Mouse (Mus musculus): Measurements from ENCODE around the gene 1300017J02Rik. TPM values are rescaled to one million over a fixed set of nuclear protein-coding genes. Genes with fewer than 3 reads are reported as not detected.
A peak's percentile ranks its signal among the peaks of the same experiment; 100 is the strongest.

Gene 1300017J02Rik
- polyA plus RNA-seq, 1 experiment from 2014 or later, result 0.51 TPM

GRCm38 (mm10) chr9:103229037-103229867 lies 75.6 kb downstream of the 1300017J02Rik start:
- H3K9ac ChIP-seq, result no peak overlapping the region
- no peaks in the 10 kb centered on the region for H3K4me1 ChIP-seq (ENCODE audit: insufficient read depth)
- no peak overlapping the region for H3K4me3 ChIP-seq (ENCODE audit: low read depth, low read length)
- WGBS, result 78% methylated on average over 15 of the region's 15 CpGs
- TF ChIP-seq CTCF (IDR thresholded peaks at IDR 0.05; ENCODE audit: low read depth), result no peak
- H3K9me3 ChIP-seq (ENCODE audit: low read depth, low read length), result no peaks in the 10 kb centered on the region
- H3K4me2 ChIP-seq, result no peak overlapping the region
- H3K27me3 ChIP-seq (ENCODE audit: insufficient read depth, low read length), result no peaks in the 10 kb centered on the region
- no peaks in the 10 kb centered on the region for H3K36me3 ChIP-seq (ENCODE audit: insufficient read depth)
- no peak overlapping the region for H3K27ac ChIP-seq (ENCODE audit: low read depth)
- no peak for DNase-seq
- ATAC-seq (ENCODE audit: insufficient read depth), result no peak

GRCm38 (mm10) chr9:103228370-103229003 lies 76.4 kb downstream of the 1300017J02Rik start:
- Histone ChIP-seq H3K9me3 (ENCODE audit: low read depth, low read length) (no peaks in the 10 kb centered on the region), H3K4me1 (ENCODE audit: insufficient read depth) (no peaks in the 10 kb centered on the region), H3K36me3 (ENCODE audit: insufficient read depth) (no peaks in the 10 kb centered on the region), H3K4me3 (ENCODE audit: low read depth, low read length) (no peak overlapping the region), H3K9ac (no peak overlapping the region), H3K27ac (ENCODE audit: low read depth) (no peak overlapping the region), H3K4me2 (no peak overlapping the region), H3K27me3 (ENCODE audit: insufficient read depth, low read length) (no peaks in the 10 kb centered on the region)
- 73% methylated on average over 13 of the region's 13 CpGs for WGBS
- DNase-seq (no peak), ATAC-seq (ENCODE audit: insufficient read depth) (no peak)
- TF ChIP-seq CTCF (IDR thresholded peaks at IDR 0.05; ENCODE audit: low read depth), result no peak

- H3K27me3 ChIP-seq (ENCODE audit: insufficient read depth, low read length), result no peaks in the 10 kb centered on the region
- no peaks in the 10 kb centered on the region for H3K36me3 ChIP-seq (ENCODE audit: insufficient read depth)
- ATAC-seq (ENCODE audit: insufficient read depth) (no peak), DNase-seq (no peak)
- H3K9me3 ChIP-seq (ENCODE audit: low read depth, low read length), result no peaks in the 10 kb centered on the region
- WGBS, result 91% methylated on average over 16 of the region's 16 CpGs
- no peak overlapping the region for H3K4me3 ChIP-seq (ENCODE audit: low read depth, low read length)
- no peaks in the 10 kb centered on the region for H3K4me1 ChIP-seq (ENCODE audit: insufficient read depth)
- no peak for TF ChIP-seq CTCF (IDR thresholded peaks at IDR 0.05; ENCODE audit: low read depth)
- no peak overlapping the region for H3K9ac ChIP-seq
- H3K27ac ChIP-seq (ENCODE audit: low read depth), result no peak overlapping the region
- H3K4me2 ChIP-seq, result no peak overlapping the region
Measured at GRCm38 (mm10) chr9:103227760-103228159, 77.1 kb downstream of the 1300017J02Rik start.

DNA sequence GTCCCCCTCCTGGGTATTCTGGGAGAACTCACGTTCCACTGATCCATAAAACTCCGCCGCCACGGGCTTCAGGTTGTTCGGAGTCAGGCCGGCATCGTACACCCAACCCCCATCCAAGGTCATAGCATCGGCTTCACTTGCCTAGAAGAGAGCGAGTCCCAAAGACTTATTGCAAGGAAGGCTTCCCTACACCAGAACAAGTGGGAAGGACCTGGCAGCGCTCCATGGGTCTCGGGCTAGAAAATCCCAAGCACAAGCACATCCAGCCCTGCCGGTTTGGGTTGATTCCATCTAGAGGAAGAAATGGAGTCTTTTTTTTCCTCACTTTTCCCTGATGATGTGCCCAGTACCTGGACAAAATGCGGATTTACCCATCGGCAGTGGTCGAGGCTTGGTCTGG lies 78.1 kb downstream of the 1300017J02Rik start:
- Histone ChIP-seq H3K27me3 (ENCODE audit: insufficient read depth, low read length) (no peaks in the 10 kb centered on the region), H3K4me1 (ENCODE audit: insufficient read depth) (no peaks in the 10 kb centered on the region), H3K36me3 (ENCODE audit: insufficient read depth) (no peaks in the 10 kb centered on the region), H3K9ac (no peak overlapping the region), H3K4me2 (no peak overlapping the region), H3K4me3 (ENCODE audit: low read depth, low read length) (no peak overlapping the region), H3K27ac (ENCODE audit: low read depth) (no peak overlapping the region), H3K9me3 (ENCODE audit: low read depth, low read length) (no peaks in the 10 kb centered on the region)
- WGBS, result 88% methylated on average over 15 of the region's 15 CpGs
- no peak for TF ChIP-seq CTCF (IDR thresholded peaks at IDR 0.05; ENCODE audit: low read depth)
- ATAC-seq (ENCODE audit: insufficient read depth) (no peak), DNase-seq (peak; percentile 25)

GRCm38 (mm10) chr9:103225464-103225863 lies 79.4 kb downstream of the 1300017J02Rik start:
- no peak overlapping the region for H3K9ac ChIP-seq
- H3K27ac ChIP-seq (ENCODE audit: low read depth), result no peak overlapping the region
- no peak overlapping the region for H3K4me3 ChIP-seq (ENCODE audit: low read depth, low read length)
- peak; percentile 66 for TF ChIP-seq CTCF (IDR thresholded peaks at IDR 0.05; ENCODE audit: low read depth)
- H3K36me3 ChIP-seq (ENCODE audit: insufficient read depth), result no peaks in the 10 kb centered on the region
- ATAC-seq (ENCODE audit: insufficient read depth) (no peak), DNase-seq (peak; percentile 62)
- no peaks in the 10 kb centered on the region for H3K9me3 ChIP-seq (ENCODE audit: low read depth, low read length)
- H3K27me3 ChIP-seq (ENCODE audit: insufficient read depth, low read length), result no peaks in the 10 kb centered on the region
- 60% methylated on average over 3 of the region's 3 CpGs for WGBS
- no peak overlapping the region for H3K4me2 ChIP-seq
- H3K4me1 ChIP-seq (ENCODE audit: insufficient read depth), result no peaks in the 10 kb centered on the region

DNA sequence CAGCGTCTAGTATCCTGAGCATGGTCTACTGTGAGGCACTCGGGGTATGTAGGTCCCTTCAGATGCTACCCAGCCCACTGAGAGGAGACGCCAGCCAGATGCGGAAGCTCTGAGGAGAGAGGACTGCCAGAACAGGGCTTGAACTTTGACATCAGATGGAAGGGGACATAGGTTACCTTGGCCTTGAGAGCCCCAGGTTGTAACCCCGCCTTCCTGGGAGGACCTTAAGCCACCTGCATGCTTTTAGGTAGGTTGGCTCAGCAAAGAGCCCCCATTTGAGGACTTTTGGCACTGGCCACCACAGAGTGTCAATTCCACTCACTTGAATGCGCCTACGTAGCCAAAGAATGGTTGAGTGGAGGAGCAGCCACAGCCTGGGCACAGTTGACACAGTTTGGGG lies 80.2 kb downstream of the 1300017J02Rik start:
- no peaks in the 10 kb centered on the region for H3K27me3 ChIP-seq (ENCODE audit: insufficient read depth, low read length)
- H3K4me1 ChIP-seq (ENCODE audit: insufficient read depth), result no peaks in the 10 kb centered on the region
- no peaks in the 10 kb centered on the region for H3K9me3 ChIP-seq (ENCODE audit: low read depth, low read length)
- no peak overlapping the region for H3K4me3 ChIP-seq (ENCODE audit: low read depth, low read length)
- DNase-seq, result no peak
- no peak for TF ChIP-seq CTCF (IDR thresholded peaks at IDR 0.05; ENCODE audit: low read depth)
- no peak overlapping the region for H3K9ac ChIP-seq
- H3K36me3 ChIP-seq (ENCODE audit: insufficient read depth), result no peaks in the 10 kb centered on the region
- no peak for ATAC-seq (ENCODE audit: insufficient read depth)
- WGBS, result 89% methylated on average over 7 of the region's 7 CpGs
- no peak overlapping the region for H3K4me2 ChIP-seq
- H3K27ac ChIP-seq (ENCODE audit: low read depth), result no peak overlapping the region

DNA sequence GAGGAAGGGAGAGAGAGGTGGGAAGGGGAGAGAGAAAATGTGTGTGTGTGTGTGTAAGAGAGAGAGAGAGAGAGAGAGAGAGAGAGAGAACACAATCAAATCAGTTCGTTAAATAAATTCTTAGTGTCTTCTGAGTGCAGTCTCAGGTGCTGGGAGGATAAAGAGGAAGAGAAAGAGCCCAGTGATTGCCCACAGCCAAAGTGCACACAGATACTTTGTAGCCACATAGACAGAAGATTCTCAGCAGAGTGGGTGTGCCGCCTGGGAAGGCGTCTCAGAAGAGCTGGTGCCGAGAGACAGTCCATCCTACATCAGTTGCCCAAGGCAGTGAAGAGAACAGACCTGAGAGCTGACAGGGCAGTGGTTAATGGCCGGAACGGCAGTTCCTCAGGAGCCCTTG lies 90.6 kb downstream of the 1300017J02Rik start:
- TF ChIP-seq CTCF (IDR thresholded peaks at IDR 0.05; ENCODE audit: low read depth), result no peak
- WGBS, result 69% methylated on average over 6 of the region's 6 CpGs
- ATAC-seq (ENCODE audit: insufficient read depth), result no peak

More for the DNA sequence above, 90.6 kb downstream of the 1300017J02Rik start:
- Histone ChIP-seq H3K27me3 (ENCODE audit: insufficient read depth, low read length) (no peaks in the 10 kb centered on the region), H3K9me3 (ENCODE audit: low read depth, low read length) (no peaks in the 10 kb centered on the region), H3K27ac (ENCODE audit: low read depth) (no peak overlapping the region), H3K4me2 (no peak overlapping the region), H3K9ac (no peak overlapping the region), H3K36me3 (ENCODE audit: insufficient read depth) (no peaks in the 10 kb centered on the region), H3K4me3 (ENCODE audit: low read depth, low read length) (no peak overlapping the region), H3K4me1 (ENCODE audit: insufficient read depth) (no peaks in the 10 kb centered on the region)
- no peak for DNase-seq

Data from lung, embryonic 14.5 days (tissue).